Mouse (Mus musculus) c-Kit-positive CD71-positive TER-119-positive erythroid progenitor cells, embryonic 14.5 days (primary cell): ENCODE data around the gene Mmd.
"Not testable (repeated sequence)": the region's sequence is repeated elsewhere in the genome, so short reads cannot be mapped to it uniquely, and the experiment has no call there.

Experiments used
- DNase-seq: peaks from one replicate; pipeline ENCODE4 v3.0.0-alpha.2; 2013; ENCODE audit warnings: low spot score

The Mmd gene

GRCm38 (mm10) chr11:90249701-90250141 lies 465 bp downstream of the Mmd start:
- DNase-seq = no peak

DNA sequence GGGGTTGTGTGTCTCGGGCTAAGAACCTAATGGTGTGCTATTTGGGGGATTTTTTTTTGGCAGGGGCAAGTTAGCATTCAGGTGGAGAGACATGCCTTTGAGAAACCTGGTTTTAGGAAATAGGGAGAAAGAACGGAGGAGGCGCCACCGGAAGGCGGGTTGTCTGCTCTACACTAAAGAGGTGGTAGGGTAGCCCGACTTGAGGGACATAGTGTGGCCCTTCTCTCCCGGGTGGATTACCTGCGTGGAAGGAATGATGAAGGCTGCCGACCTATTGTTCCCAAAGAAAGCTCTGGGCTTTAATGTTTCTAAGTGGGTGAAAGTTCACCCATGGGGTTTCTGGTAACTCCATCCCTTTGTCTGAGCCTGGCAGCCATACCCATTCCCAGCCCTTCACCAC lies 933 bp downstream of the Mmd start:
- peak; percentile 7 for DNase-seq

DNA sequence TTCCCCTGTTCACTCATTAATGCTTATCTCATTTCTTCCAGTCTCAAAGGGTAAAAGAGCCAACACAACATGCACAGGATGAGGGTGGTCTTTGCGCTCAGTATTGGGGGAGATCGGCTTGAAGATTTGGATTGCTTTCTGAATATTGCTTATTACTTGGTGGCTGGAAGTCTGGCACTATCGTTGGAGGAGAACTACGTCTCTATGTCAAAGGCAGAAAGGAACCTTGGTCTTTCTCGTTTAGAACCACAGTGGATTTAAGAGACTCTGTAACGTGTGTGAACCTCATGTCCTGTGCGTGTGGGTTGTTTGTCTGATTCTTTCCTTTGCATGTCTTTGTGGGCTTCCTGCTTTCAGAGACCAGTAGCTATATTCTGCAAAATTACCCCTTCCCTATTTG lies 1.5 kb downstream of the Mmd start:
- no peak for DNase-seq

DNA sequence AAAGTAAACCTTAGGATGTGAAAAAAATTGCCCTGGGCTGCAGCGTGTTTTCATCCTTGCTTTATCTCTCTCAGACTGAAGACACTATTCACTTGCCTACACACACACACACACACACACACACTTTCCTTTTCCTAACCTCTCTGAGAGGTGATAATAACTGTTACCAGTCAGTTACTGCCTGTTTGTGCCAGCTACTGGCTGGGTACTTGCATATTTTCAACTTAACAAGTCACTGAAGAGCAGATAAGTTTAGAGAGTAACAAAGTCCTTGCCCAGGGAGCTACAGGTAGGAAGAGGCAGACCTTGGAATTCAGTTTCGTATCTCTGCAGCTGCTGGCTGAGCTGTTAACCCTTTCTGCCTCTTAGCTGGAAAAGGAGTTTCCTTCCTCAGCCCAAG lies 2.7 kb downstream of the Mmd start:
- no peak for DNase-seq

DNA sequence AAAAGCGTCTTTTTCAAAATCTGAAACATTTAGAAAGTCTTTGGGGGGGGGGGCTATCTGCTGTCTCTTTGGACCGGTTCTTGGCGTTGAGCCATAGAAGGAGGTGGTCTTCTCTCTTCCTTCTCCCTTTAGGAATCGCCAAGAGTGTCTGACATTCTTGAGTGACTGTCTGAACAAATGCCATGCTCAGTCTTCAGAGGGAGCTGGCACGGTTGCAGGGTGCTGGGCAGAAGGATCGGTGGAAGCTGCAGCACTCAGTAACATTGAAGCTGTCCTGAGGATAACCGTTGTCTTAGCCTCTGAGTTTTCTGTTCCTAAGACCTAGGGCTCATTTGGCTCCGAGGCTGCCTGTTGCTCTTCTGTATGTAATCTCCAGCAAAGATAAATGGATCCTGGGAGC lies 3.1 kb downstream of the Mmd start:
- DNase-seq = no peak

DNA sequence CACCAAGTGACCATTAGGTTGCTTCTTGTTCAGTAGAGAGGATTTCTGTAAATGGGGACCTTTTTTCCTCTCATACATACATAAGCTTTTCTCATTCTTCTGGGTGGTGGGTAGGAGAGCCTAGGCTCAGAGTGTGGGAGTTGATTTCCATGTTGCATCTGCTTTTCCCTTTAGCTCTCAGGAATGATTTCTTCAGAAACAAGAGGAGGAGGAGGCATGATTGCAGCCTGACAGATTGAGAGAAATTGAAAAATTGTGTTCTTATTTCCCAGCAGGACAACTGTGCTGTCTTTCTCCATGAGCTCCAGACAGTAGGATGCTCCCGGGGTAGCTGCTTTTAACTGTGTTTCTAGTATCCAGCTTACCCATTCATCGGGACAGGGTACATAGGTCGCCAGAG lies 5.3 kb downstream of the Mmd start:
- DNase-seq = no peak

DNA sequence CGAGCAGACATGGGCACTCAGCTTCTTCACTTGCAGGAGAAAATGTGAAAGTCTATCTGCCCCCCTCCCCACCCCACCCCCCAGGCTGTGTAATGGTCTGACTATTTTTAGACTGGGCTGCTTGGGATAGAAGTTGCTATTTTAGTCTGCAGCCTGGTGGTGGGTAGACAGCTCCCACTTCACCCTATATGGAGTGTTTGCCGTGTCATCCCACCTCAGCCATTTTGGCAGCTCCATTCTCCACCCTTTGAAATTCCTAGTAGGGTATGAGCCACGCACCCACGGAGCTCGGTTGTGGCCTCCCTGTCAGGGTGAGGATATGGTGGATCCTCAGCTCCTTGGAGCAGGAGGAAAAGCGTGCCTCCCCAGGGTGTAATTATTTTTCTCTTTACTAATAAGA lies 6.4 kb downstream of the Mmd start:
- DNase-seq = no peak

- no peak for DNase-seq
Observed at GRCm38 (mm10) chr11:90256833-90257525, 7.7 kb downstream of the Mmd start.

- no peak for DNase-seq
Observed at GRCm38 (mm10) chr11:90258321-90258927, 9.2 kb downstream of the Mmd start.

GRCm38 (mm10) chr11:90259071-90259470 lies 9.8 kb downstream of the Mmd start:
- no peak for DNase-seq

- no peak for DNase-seq
Observed at GRCm38 (mm10) chr11:90259826-90260225, 10.6 kb downstream of the Mmd start.

DNA sequence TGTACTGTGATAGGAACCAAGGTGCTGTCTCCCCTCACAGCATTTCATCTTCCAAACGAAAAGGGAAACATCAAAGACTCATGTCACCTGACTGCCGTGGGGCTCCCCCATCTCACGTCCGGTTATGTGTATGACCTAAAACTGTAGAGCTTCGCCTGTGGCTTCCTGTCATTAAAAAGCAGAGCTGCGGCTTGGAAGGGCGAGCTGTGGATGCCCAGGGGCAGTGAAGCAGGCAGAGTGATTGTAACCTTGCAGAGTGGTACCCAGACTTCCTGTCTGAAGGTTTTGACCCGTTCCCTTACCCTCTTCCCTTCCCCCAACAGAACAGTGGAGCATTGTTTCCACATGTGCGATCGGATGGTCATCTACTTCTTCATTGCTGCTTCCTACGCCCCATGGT lies 14.9 kb downstream of the Mmd start:
- no peak for DNase-seq

- DNase-seq = no peak
Observed at GRCm38 (mm10) chr11:90265581-90265980, 16.3 kb downstream of the Mmd start.

GRCm38 (mm10) chr11:90268934-90269333 lies 19.7 kb downstream of the Mmd start:
- no peak for DNase-seq

DNA sequence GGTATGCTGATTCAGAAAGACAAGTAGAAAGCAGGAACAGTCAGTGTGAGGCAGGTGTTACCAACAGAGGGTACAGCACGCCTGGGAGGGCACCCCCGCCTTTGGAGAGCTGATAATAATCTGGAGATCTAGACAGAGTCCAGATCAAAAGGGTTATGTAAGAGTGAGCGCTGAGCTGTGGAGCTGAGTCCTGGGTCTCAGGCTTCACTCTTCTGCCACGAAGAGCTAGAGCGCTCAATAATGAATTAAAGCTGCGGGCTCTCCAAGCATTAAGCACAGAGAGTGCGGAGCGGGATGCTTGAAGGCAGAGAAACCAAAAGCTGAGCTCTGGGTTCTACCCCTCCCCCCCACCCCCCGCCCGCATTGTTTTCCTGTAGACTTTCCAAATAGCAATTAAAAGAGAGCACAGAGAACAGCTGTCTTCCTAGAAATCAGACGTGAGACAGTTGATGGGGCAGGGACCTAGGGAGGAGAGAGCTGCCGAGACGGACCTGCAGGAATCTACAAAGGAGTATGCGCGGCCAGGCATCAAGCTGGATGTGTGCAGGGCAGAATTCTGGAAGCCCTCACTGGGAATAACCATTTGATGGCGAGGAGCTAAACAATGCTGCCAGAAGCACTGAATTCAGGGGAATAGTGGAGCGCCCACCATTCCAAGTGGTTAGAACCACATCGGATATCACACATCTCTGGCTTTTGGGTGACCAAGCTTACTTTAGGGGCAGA lies 20.3 kb downstream of the Mmd start:
- DNase-seq = no peak

DNA sequence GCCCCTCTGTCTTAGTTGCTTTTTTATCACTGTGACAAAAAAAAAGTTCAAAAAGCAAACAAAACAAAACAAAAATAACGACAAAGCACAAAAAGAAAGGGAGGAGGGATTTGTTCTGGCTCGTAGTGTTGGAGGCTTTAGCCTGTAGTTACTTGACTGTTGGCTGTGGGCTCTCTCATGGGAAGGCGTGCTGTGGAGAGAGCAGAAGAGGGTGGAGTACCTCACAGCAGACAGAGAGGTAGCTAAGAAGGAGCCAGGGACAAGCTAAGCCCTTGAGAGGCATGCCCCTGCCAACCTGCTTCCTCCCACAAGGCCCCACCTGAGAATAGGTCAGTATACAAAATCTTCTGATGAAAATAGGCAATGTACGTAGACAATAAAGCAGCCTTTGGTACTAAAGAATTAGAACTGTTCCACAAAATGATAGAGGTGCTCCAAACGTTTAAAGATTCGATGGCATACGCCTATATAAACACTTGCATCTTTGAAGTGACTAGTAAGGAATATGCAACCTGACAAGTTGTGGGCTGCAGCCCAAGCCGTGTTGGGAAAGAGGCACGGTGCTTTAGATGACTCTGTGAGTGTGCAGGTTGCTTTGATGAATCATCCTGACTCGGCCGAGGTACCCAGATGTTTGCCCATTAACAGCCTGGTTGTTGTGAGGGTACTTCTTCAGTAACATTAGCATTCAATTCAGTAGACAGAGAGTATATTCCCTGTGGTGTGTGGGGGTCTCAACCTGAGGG lies 21.0 kb downstream of the Mmd start:
- DNase-seq = no peak

DNA sequence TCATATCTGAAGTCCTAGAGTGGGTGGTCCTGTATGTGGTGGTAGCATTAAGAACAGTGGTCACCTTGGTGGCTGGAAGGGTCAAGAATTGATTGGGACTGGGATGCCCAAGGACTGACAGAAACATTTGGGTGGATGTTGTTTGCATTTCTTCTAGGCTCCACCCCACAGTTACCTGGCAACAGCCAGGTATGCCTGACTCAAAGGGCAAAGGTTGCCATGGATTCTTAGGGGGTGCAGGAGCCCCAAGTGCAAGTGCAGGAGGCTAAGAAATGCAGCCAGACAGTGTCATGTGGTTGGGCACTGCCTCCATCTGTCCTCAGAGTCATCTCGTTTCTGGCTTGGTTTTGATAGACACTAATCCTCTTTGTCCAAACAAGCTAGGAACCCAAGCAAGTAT lies 24.9 kb downstream of the Mmd start:
- no peak for DNase-seq

DNA sequence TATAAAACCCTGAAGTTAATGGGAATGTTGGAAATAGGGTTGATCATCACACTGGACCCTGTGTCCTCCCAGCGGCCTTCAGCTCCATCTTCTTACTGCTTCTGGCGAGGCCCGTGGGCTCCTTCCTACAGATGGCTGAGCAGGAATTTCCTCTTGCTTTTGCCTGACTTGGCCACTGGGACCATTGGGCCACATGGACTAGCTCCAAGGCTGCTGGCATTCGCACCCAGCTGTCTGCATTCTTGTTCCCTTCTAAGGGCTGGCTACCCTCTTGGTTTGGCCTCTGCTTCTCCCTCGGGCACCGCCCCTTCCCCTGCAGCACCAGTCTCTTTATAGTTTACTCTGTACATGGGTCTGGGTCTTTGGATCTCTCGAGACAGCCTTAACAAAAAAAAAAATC lies 26.4 kb downstream of the Mmd start:
- no peak for DNase-seq

DNA sequence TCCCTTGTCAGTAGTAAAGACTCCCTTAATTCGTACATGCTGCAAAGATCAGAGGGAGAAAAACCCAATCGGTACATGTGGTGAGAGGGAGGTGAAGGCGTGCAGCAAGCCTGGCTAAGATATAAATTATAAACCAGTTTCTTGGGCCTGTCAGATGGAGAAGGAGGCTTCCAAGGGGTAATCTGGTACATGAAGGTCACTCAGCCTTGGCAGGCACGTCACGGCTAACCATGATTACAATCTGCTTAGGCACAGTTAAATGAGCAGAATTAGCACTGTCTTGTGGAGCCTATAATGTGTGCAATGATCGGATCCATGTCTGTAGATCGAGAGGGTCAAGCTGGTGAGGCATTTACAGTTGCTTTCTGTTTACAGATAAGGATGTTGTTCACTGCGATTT lies 26.9 kb downstream of the Mmd start:
- no peak for DNase-seq

DNA sequence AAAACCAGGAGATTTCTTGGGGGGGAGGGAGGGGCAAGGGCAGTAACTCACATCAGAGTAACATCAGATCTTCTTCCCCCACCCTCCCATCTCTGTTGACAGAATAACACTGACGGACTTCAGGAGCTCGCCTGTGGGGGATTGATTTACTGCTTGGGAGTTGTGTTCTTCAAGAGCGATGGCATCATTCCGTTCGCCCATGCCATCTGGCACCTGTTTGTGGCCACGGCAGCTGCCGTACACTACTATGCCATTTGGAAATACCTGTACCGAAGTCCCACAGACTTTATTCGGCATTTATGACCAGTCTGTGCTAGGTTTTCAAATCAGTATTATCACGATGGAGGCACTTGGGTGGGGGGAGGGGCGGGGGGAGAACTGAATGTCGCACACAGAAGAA lies 27.3 kb downstream of the Mmd start:
- no peak for DNase-seq

DNA sequence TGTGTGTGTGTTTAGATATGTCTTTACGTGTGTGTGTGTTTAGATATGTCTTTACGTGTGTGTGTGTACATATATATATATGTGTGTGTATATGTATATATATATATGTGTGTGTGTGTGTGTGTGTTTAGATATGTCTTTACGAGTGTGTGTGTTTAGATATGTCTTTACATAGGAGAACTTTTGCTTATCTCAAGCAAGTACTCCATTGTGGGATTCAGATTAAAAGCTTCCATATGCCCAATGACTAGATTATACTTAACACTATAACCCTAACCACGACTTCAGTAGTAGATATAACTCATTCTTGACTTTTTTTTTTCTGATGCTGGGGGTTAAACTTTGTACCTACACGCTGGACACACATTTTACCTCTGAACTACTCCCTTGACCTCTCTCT lies 30.8 kb downstream of the Mmd start:
- no peak for DNase-seq

DNA sequence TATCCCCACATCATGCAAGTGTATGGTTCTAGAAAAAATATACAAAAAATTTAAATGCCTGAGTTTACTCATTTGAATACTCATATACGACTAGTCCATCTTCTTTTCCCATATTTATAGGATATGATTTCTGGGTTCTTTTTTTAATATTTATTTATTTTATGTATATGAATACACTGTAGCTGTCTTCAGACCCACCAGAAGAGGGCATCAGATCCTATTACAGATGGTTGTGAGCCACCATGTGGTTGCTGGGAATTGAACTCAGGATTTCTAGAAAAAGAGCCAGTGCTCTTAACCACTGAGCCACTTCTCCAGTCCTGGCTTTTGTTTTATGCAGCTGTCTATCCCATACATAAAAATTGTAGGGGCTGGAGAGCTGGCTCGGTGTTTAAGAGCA lies 32.7 kb downstream of the Mmd start:
- not testable (repeated sequence) for DNase-seq

- DNase-seq = no peak
Observed at GRCm38 (mm10) chr11:90283159-90283558, 33.9 kb downstream of the Mmd start.
